Mouse (Mus musculus): ENCODE data around the gene Mex3b.

GRCm38 (mm10) chr7:82838414-82838813, 28.7 kb upstream of the Mex3b start:
- no peak for TF ChIP-seq CTCF (IDR thresholded peaks at IDR 0.05; ENCODE audit: control insufficient read depth, insufficient read depth, insufficient replicate concordance, low read depth, low read length)
- TF ChIP-seq POLR2A (IDR thresholded peaks at IDR 0.05; ENCODE audit: control insufficient read depth, low read depth, low read length): no peak

Measured in testis, adult 2 months (tissue).